Mouse (Mus musculus) C2C12 (cell line): Measurements from ENCODE around the gene Il16.

Experiments
- CTCF ChIP-seq: IDR thresholded peaks from one replicate; pipeline ENCODE4 v1.5.1; 2011; ENCODE audit not compliant: control insufficient read depth, insufficient read depth, insufficient read length
- USF1 ChIP-seq: IDR thresholded peaks from one replicate; pipeline ENCODE4 v1.6.1; 2011; ENCODE audit warnings: low read depth, mild to moderate bottlenecking, control low read depth, moderate library complexity

DNA sequence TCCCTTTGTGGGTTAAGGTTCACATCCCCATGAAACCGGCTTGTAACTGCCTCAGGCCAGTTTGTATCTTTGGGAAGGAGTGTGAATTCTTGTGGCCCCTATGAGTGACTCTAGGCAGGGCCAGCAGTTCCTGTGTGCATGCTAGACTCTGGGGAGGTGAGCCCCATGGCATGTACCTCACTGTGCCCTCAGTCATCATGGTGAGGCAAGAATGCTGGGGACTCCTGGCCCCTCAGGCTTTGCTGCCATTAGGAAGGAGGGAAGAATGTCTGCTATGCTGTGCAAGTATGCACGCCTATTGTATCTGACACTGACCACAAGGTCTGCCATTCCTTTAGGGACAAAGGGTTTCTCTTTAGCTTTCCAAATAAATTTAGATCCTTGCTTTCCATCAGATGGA lies 104.4 kb downstream of the Il16 start:
- TF ChIP-seq CTCF = no peak
- no peak for TF ChIP-seq USF1
